Mouse (Mus musculus) adrenal gland (tissue): Measurements from ENCODE around the gene Ism1.

Experiments
- intact Hi-C: fragments of 180-260 bp; cut with DNase I; formaldehyde crosslinking; loops from one replicate; pipeline ENCODE4 v1.15.1; 2025

The Ism1 gene

GRCm38 (mm10) chr2:139712046-139712445 is 34.1 kb downstream of the Ism1 start:
- intact Hi-C loops = no loop called here

GRCm38 (mm10) chr2:139714206-139714605 is 36.2 kb downstream of the Ism1 start:
- intact Hi-C loops = no loop called here

DNA sequence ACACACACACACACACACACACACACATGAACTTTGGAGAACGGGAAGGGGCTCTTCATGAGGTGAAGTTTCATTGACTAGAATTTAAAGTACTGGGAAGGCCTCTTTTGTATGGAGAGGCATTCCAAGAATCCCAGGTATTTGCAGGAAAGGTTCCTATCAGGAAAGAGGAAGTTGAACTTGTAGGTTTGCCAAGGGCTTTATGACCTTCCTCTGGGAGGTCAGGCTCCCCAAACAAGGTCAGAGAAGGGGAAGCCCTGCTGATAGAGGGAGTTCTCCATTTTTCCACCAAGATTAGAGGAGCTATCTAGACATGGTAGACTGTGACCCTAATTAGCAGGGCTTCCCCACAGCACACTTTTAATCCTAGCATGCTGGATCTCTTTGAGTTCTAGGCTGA is 39.8 kb downstream of the Ism1 start:
- intact Hi-C loops = no loop called here

GRCm38 (mm10) chr2:139722700-139723099 is 44.7 kb downstream of the Ism1 start:
- intact Hi-C loops = loop anchor here (5.0 to 10.0 kb wide), 2 partner anchors 130 to 348 kb away; no protein-coding TSS in a partner anchor

- intact Hi-C loops = loop anchor here (5.0 to 10.0 kb wide), 2 partner anchors 131 to 349 kb away; no protein-coding TSS in a partner anchor
Measured at GRCm38 (mm10) chr2:139723304-139723703, 45.3 kb downstream of the Ism1 start.

GRCm38 (mm10) chr2:139724202-139724838 is 46.3 kb downstream of the Ism1 start:
- intact Hi-C loops = loop anchor here (5.0 to 10.0 kb wide), 2 partner anchors 132 to 350 kb away; no protein-coding TSS in a partner anchor

- intact Hi-C loops = loop anchor here (10.0 kb wide), 1 partner anchor 351 kb away; no protein-coding TSS in a partner anchor
Measured at GRCm38 (mm10) chr2:139725328-139725727, 47.4 kb downstream of the Ism1 start.

- intact Hi-C loops = loop anchor here (10.0 kb wide), 1 partner anchor 353 kb away; no protein-coding TSS in a partner anchor
Measured at GRCm38 (mm10) chr2:139728060-139728459, 50.1 kb downstream of the Ism1 start.

DNA sequence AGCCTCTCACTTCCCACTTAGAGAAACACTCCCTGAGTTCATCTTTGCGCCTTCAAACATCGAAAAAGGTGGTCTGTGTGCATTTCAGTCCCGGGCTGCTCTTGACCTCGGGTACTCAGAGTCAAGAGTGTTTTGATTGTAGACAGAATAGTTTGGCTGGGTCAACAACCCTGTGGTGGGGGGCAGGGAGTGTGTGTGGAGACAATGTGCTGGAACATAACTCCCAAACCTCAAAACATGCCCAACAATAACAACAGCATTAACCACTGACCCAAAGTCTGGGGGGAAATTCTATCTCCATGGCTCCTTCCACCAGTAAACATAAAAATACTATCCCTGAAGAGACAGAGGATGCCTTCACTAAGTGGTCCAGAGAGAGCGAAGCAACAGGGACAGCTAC is 51.4 kb downstream of the Ism1 start:
- intact Hi-C loops = loop anchor here (10.0 kb wide), 1 partner anchor 355 kb away; no protein-coding TSS in a partner anchor

DNA sequence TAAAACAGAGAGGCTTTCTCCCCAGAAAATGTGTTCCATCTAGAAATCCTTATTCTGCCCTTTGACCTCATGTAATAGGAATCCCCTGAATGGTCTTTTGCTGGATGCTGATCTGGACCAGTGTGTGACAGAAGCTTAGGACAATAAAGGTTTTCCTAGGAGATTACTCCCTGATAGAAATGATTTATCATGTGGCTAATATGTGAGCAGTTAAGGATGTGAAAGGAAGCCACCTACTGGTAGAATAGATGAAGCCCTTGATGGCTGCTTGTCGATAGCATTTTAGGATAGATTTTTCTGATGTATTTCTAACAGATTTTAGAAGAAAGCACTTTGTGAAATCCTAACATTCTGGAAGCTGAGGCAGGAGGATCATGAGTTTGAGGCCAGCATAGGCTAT is 64.4 kb downstream of the Ism1 start:
- intact Hi-C loops = no loop called here

DNA sequence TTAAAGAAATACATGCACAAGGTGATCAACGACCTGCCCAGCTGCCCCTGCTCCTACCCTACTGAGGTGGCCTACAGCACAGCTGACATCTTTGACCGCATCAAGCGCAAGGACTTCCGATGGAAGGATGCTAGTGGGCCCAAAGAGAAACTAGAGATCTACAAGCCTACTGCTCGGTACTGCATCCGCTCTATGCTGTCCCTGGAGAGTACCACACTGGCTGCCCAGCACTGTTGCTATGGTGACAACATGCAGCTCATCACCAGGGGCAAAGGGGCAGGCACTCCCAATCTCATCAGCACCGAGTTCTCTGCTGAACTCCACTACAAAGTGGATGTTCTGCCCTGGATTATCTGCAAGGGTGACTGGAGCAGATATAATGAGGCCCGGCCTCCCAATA is 79.0 kb downstream of the Ism1 start:
- intact Hi-C loops = no loop called here

- intact Hi-C loops = no loop called here
Measured at GRCm38 (mm10) chr2:139757456-139757855, 79.5 kb downstream of the Ism1 start.

- intact Hi-C loops = no loop called here
Measured at GRCm38 (mm10) chr2:139764355-139764754, 86.4 kb downstream of the Ism1 start.

GRCm38 (mm10) chr2:139774949-139775570 is 97.1 kb downstream of the Ism1 start:
- intact Hi-C loops = loop anchor here (5.0 kb wide), 1 partner anchor 192 kb away; no protein-coding TSS in a partner anchor

DNA sequence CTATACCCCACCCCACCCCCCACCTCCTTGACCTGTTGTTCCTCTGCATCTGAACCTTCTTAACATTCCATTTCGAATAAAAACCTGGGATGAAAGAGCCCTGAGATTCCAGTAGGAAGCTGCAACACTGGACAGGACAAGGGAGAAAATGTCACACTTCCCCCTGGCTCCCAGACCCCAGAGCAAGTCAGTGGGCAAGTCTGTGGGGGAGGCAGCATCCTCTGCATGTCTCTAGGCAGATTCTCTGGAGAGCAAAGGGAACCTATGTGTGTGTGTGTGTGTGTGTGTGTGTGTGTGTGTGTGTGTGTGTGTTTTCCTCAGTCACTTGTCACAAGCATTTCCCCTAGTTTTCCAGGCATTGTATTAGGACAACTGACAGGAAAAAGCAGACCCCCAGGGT is 98.7 kb downstream of the Ism1 start:
- intact Hi-C loops = loop anchor here (5.0 kb wide), 1 partner anchor 191 kb away; no protein-coding TSS in a partner anchor

DNA sequence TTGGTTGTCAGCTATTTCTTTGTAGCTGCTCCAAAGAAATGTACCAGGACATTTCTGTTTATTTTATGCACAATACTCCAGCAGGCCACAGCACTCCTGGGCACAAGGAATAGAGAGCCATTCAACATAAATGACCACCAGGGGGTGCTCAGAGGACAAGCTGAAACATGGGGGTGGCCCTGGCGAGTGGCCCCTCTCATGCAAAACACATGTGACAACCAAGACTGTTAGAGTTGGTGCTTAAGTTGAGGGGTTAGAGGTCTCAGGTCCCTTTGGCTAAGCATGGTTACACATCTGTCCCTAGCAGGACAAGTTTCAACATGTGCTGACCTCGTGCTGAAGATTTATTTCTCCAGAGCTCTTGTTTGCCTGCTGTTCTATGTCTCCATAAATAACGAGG is 100.3 kb downstream of the Ism1 start:
- intact Hi-C loops = loop anchor here (5.0 kb wide), 1 partner anchor 189 kb away; no protein-coding TSS in a partner anchor

DNA sequence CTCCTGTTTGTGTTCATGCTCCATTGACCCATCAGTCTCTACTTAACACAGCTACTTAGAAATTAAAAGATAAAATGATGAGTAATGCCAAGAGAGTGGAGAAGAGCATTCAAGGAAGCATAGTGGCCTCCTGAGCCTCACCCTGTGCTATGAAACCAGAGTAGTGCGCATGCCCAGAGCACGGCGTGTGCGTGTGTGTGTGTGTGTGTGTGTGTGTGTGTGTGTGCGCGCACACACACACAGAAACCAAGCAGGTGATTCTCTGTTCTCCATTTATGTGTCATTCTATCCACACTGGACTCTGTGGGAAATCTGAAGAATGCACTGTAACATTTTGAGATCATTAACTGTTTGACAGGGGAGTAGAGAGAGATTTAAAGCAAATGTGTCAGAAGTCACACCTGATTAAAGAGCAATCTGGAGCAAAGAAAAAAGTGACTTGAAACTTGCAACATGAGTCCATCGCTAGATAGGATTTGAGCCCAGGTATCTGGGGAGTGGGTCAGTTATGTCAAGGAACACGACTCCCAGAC is 105.4 kb downstream of the Ism1 start:
- intact Hi-C loops = no loop called here

DNA sequence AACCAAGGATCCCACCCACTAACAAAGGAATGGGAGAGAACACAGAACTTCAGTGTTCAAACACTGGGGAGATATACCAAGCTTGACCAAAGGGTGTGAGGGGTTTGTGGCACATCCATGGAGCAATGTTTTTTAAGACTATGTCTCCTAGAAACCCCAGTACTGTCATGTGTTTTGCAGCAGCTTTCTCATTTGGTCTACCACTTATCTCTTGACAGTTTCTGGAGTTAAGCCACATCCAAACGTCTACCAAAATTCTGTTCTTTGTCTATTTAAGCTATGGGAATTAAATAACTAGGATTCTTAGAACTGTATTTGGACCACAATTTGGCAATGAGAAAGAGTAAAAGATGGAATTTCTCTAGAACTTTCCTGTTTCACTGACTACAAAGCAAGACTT is 106.5 kb downstream of the Ism1 start:
- intact Hi-C loops = no loop called here

DNA sequence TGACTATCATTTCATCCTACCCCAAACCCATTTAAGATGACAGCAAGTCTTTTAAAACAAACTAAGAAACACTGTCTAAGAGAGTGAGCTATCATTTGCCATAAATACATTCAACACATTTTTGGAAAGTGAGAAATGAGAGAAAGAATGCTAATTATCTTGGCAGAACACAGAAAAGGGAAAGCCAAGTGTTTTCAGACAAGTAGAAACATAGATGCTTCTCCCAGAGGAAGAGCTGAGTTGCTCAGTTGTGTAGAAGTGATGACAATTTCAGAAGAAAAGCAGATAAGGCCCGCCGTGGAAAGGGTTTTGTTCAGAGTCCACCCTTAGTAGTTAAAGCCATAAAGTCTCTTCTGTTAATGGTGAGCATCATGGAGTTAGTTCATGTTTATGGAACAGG is 107.0 kb downstream of the Ism1 start:
- intact Hi-C loops = no loop called here

GRCm38 (mm10) chr2:139788658-139789057 is 110.7 kb downstream of the Ism1 start:
- intact Hi-C loops = no loop called here

DNA sequence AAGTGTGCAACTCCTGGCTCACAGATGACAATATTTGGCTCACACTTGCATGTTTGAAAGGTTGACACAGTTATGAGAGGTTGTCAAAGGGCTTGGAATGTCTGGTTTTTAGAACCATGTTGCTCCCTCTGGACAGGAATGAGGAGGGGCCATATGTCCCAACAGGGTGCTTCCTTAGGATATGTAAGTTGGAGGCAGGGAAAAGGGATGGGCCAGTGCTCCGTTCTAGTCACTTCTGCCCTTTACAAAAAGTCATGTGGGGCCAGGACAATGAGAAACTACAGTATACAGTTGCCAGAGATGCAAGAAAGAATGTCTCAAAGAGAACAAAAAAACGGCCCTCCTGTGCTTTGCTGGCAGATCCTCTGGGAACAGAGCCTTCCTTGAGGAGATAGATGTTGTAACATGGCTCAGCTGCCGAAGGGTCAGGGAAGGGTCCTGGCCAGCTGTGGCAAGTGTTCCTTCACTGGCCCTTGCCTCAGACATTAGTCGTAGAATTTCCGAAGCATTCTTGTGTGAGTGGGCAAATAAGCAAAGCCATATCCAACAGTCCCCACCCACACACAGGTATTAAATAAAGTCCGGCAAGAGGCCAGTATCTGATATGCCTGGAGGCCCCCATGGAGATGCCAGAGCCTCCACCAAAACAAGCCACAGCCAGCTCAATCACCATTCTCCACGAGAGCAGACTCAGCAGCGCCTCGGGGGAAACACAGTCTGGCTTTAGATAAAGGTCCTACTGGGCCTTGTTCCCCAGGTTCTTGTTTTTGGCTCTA is 114.6 kb downstream of the Ism1 start:
- intact Hi-C loops = no loop called here

DNA sequence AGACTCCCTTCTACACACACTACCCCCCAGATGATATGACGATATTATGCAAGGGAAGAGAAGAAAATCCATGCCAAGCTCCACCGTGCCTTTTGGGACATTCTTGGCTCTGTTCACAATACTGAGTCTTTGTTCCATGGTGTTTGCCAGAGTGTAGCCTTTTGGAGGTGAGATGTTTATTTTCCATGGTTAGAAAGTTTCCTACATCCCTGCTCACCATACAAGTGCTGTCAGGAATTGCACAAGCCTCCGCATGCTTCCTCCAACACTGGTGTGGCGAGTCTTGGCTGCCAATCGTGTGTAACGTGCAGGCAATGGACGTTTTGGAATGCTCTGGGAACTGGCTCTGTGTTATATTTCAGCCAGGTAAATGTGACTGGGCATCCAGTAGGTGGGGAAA is 126.1 kb downstream of the Ism1 start:
- intact Hi-C loops = no loop called here
